Mouse (Mus musculus) embryonic fibroblast, embryonic 13.5 days (primary cell): ENCODE measurements around the gene Tkt. TPM values are rescaled to one million over a fixed set of nuclear protein-coding genes. Genes with fewer than 3 reads are reported as not detected.

Experiments
- H3K27ac ChIP-seq: 2 replicates; pipeline ENCODE4 v1.5.1; 2012; ENCODE audit warnings: low read length, control low read depth, inconsistent platforms; ENCODE audit not compliant: insufficient read depth
- H3K4me1 ChIP-seq: 2 replicates; pipeline ENCODE4 v1.6.1; 2011; ENCODE audit warnings: low read length; ENCODE audit not compliant: control insufficient read depth, insufficient read depth
- H3K4me3 ChIP-seq: 2 replicates; pipeline ENCODE4 v1.5.1; 2011; ENCODE audit warnings: mild to moderate bottlenecking, control low read depth, low read length; ENCODE audit not compliant: insufficient read depth
- CTCF ChIP-seq: IDR thresholded peaks from 2 replicates; pipeline ENCODE4 v1.5.1; 2011; ENCODE audit warnings: mild to moderate bottlenecking, control low read depth, low read length, moderate library complexity, borderline replicate concordance; ENCODE audit not compliant: insufficient read depth
- POLR2A ChIP-seq: IDR thresholded peaks from 2 replicates; pipeline ENCODE4 v1.6.1; 2011; ENCODE audit warnings: low read depth, mild to moderate bottlenecking, control low read depth, low read length, moderate library complexity
- polyA plus RNA-seq: library from polyadenylated mRNA; stranded (reverse); fragments of >200 nt; gene quantifications from 2 replicates; pipeline ENCODE4 v1.2.4, GENCODE M21; 2011; ENCODE audit warnings: low read depth; ENCODE audit not compliant: missing spikeins, insufficient read length

Tkt gene
- polyA plus RNA-seq, 1 experiment, result 288 TPM

GRCm38 (mm10) chr14:30610940-30611339 lies 62.8 kb downstream of the Tkt start:
- TF ChIP-seq CTCF, result no peak
- TF ChIP-seq POLR2A, result no peak
- H3K27ac ChIP-seq, result no peak overlapping the region
- no peaks in the 10 kb centered on the region for H3K4me1 ChIP-seq
- no peak overlapping the region for H3K4me3 ChIP-seq

DNA sequence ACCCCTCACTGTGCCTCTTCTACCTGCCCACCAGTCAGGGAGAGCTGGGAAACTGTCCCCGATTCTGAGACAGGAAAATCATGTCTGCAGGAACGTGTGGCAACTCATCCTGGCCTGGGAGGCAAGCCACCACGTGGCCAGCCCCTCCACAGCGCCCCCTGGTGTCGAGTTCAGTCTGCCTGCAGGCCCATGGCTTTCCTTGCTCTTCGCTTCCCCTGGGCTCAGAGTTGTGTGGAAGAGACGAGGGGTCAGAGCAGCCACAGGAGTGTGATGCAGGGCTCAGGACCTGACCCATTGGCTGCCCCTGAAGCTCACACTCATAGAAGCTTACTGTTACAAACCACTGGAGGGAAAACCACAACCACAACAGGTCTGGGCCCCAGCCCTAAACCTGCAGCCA lies 64.4 kb downstream of the Tkt start:
- Histone ChIP-seq H3K27ac (no peak overlapping the region), H3K4me1 (no peaks in the 10 kb centered on the region), H3K4me3 (no peak overlapping the region)
- TF ChIP-seq CTCF, result peak; percentile 77
- no peak for TF ChIP-seq POLR2A

- Histone ChIP-seq H3K4me1 (no peaks in the 10 kb centered on the region), H3K27ac (no peak overlapping the region), H3K4me3 (no peak overlapping the region)
- TF ChIP-seq CTCF (no peak), POLR2A (no peak)
Observed at GRCm38 (mm10) chr14:30612962-30613715, 65.0 kb downstream of the Tkt start.

DNA sequence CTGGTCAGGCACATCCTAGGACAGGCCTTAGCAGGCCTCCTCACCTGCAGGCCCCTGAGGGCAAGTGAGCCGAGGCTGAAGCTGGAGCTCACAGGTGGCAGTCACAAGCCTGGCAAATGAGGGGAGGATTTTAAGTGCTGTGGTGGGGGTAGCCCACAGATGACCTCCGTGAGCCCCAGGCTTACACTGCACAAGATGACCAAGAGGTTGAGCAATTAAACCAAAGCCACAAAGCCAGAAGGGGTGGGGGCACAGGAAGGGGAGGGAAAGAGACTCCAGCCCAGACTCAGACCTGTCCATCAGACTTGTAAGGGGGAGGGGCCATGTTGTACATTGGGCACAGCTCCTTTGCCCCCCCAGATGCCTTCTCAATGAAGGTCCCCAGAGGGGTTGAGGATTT lies 68.6 kb downstream of the Tkt start:
- no peak for TF ChIP-seq POLR2A
- no peak for TF ChIP-seq CTCF
- no peak overlapping the region for H3K4me3 ChIP-seq
- H3K27ac ChIP-seq, result no peak overlapping the region
- no peaks in the 10 kb centered on the region for H3K4me1 ChIP-seq

DNA sequence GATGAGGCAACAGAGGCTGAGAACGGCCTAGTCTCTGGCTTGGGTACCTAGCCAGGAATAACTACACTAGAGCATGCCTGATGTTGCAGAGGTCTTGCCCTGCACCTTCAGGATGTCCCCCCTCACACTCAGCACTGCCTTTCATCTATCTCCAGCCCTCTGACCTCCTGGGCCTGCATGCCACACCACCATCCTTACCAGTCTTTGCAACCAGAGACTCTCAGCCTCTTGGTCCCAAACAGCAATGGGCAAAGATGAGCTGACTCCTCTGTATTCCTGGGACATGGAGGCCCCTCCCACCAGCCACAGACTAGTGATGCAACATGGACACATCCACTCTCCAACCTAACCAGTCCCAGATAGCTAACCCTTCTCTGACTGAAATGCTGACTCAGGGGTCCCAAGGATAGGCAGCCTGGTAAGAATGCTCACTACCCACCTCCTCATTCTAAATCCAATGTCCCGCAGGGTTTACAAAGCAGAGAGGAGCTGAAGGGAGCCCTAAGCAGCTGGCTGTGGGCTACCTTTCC lies 70.7 kb downstream of the Tkt start:
- Histone ChIP-seq H3K4me3 (no peak overlapping the region), H3K4me1 (0 out of 2 replicates have a peak, but pooled peaks cover 3% of the 10 kb centered on the region), H3K27ac (no peak overlapping the region)
- no peak for TF ChIP-seq POLR2A
- no peak for TF ChIP-seq CTCF

- TF ChIP-seq CTCF, result no peak
- TF ChIP-seq POLR2A, result no peak
- Histone ChIP-seq H3K4me1 (0 out of 2 replicates have a peak, but pooled peaks cover 3% of the 10 kb centered on the region), H3K4me3 (no peak overlapping the region), H3K27ac (no peak overlapping the region)
Observed at GRCm38 (mm10) chr14:30619982-30620578, 71.9 kb downstream of the Tkt start.

DNA sequence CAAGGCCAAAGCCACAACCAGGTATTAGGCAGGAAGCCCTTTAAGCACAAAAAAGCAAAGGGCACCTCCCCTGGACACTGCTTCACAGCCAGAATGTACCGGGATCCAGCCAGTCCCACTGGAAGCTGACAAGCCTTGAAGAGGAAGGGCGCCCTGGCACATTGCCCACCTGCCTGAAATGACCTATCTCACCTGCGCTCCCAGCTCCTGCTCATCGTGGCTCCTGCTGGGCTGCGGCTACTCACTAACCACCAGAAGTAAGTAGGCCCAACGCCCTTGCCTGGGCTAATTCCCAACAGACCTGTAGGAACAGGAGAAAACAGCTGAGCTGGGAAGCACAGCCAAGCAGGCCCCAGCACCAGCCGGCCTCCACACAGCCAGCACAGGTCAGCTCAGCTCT lies 74.0 kb downstream of the Tkt start:
- H3K27ac ChIP-seq, result no peak overlapping the region
- H3K4me1 ChIP-seq, result 0 out of 2 replicates have a peak, but pooled peaks cover 3% of the 10 kb centered on the region
- no peak for TF ChIP-seq CTCF
- TF ChIP-seq POLR2A, result no peak
- no peak overlapping the region for H3K4me3 ChIP-seq

GRCm38 (mm10) chr14:30622556-30622955 lies 74.4 kb downstream of the Tkt start:
- H3K4me1 ChIP-seq, result 0 out of 2 replicates have a peak, but pooled peaks cover 3% of the 10 kb centered on the region
- TF ChIP-seq POLR2A, result no peak
- TF ChIP-seq CTCF, result no peak
- no peak overlapping the region for H3K27ac ChIP-seq
- no peak overlapping the region for H3K4me3 ChIP-seq

Other genes with a start within 250 kb of the Tkt start
- 22.5 and 26.0 TPM in 2 replicates for gene Dcp1a, start 68.8 kb upstream of the Tkt start, polyA plus RNA-seq
- gene Cacna1d, start 56.9 kb upstream of the Tkt start, polyA plus RNA-seq, result not detected in 2 replicates
- gene Prkcd, start 77.9 kb downstream of the Tkt start, polyA plus RNA-seq, result 56.9 and 60.5 TPM in 2 replicates
- 18.2 and 20.4 TPM in 2 replicates for gene Rft1, start 106.0 kb downstream of the Tkt start, polyA plus RNA-seq
- 8.2 and 9.6 TPM in 2 replicates for gene Sfmbt1, start 166.5 kb downstream of the Tkt start, polyA plus RNA-seq